Mouse (Mus musculus) intestine, postnatal 0 days (tissue): ENCODE measurements around the gene Taldo1. TPM values are rescaled to one million over a fixed set of nuclear protein-coding genes. Genes with fewer than 3 reads are reported as not detected.
"Not testable (repeated sequence)": the region's sequence is repeated elsewhere in the genome, so short reads cannot be mapped to it uniquely, and the experiment has no call there.

Experiments
- ATAC-seq: fragments of 200-750 bp; cut with Nextera tagmentation; 2 replicates; pipeline ENCODE4 v1.8.0; 2017; ENCODE audit warnings: mild to moderate bottlenecking, moderate TSS enrichment, moderate library complexity
- H3K27ac ChIP-seq: fragments of 300-500 bp; sonication (generic); 2 replicates; pipeline ENCODE4 v1.5.1; 2014; ENCODE audit warnings: mild to moderate bottlenecking, low read depth, low read length, moderate library complexity
- H3K27me3 ChIP-seq: fragments of 300-500 bp; sonication (generic); replicated peaks from 2 replicates; pipeline ENCODE4 v1.6.1; 2014; ENCODE audit warnings: low read length, mixed read lengths; ENCODE audit not compliant: control insufficient read depth, insufficient read depth
- H3K36me3 ChIP-seq: fragments of 300-500 bp; sonication (generic); 2 replicates; pipeline ENCODE4 v1.6.1; 2014; ENCODE audit warnings: mild to moderate bottlenecking, moderate library complexity; ENCODE audit not compliant: control insufficient read depth, insufficient read depth
- H3K4me1 ChIP-seq: fragments of 300-500 bp; sonication (generic); replicated peaks from 2 replicates; pipeline ENCODE4 v1.6.1; 2014; ENCODE audit warnings: antibody characterized with exemption, low read length, mixed read lengths; ENCODE audit not compliant: control insufficient read depth, insufficient read depth
- H3K4me2 ChIP-seq: fragments of 300-500 bp; sonication (generic); replicated peaks from 2 replicates; pipeline ENCODE4 v1.6.1; 2014; ENCODE audit warnings: low read depth, mild to moderate bottlenecking, moderate library complexity
- H3K4me3 ChIP-seq: fragments of 300-500 bp; sonication (generic); 2 replicates; pipeline ENCODE4 v1.5.1; 2014; ENCODE audit warnings: low read depth, low read length
- H3K9ac ChIP-seq: fragments of 300-500 bp; sonication (generic); 2 replicates; pipeline ENCODE4 v1.6.1; 2014; ENCODE audit warnings: mild to moderate bottlenecking, low read depth, low read length
- H3K9me3 ChIP-seq: fragments of 300-500 bp; sonication (generic); 2 replicates; pipeline ENCODE4 v1.6.1; 2016; ENCODE audit warnings: mixed run types; ENCODE audit not compliant: control insufficient read depth
- CTCF ChIP-seq: sonication (generic); IDR thresholded peaks from 2 replicates; pipeline ENCODE4 v1.5.1; 2016; ENCODE audit warnings: low read depth, mild to moderate bottlenecking, control low read depth, antibody characterized with exemption, moderate library complexity
- WGBS: fragments of 180-500 bp; shearing (Covaris S2); extraction: QIAGEN DNeasy Blood & Tissue Kit; methylation state at CpG from one replicate; pipeline ENCODE4 v1.1.7; 2014; 5-methylcytosine and 5-hydroxymethylcytosine counted together
- polyA plus RNA-seq: library from polyadenylated mRNA; unstranded; fragments of >200 nt; fragmentation: Nextera tagmentation; extraction: Ambion mirVana; gene quantifications from 2 replicates; pipeline ENCODE4 v1.2.1, GENCODE M21; 2015

The Taldo1 gene
- polyA plus RNA-seq, 1 experiment from 2014 or later, result 711 TPM

DNA sequence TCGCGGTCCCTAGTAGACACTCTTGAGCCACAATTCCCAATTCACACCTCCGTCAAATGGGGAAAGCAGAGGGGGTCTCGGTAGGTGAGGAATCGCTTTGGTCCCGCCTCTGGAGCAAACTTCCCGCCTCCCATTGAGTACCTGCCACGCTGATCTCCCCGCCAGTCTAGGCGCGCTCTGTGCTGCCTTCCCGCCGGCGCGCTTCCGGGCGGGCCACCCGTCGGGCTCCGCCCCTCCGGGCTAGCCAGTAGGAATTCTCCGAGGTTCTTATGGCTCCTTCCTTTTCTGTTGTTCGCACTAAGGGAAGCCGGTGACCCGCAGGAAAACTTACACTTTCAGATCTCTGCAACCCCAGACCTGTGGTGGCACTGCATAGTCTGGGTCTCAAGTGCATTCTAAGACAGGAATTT lies 51.8 kb downstream of the Taldo1 start, which contains the start of gene Pidd1:
Gene Pidd1 (minus strand): TSS at position 198 of the 410 bp plus-strand sequence.
- Histone ChIP-seq H3K9ac (peak within 1 kb of the TSS; percentile 51), H3K4me2 (peak within 1 kb of the TSS; percentile 81), H3K4me1 (peaks cover 8% of the 10 kb centered on the region), H3K9me3 (no peaks in the 10 kb centered on the region), H3K27me3 (no peaks in the 10 kb centered on the region), H3K27ac (0 out of 2 replicates have a peak within 1 kb of the TSS, but pooled peaks have one; percentile 46), H3K4me3 (peak within 1 kb of the TSS; percentile 46), H3K36me3 (peaks cover 21% of the 10 kb centered on the region)
- WGBS, result 0% methylated on average over 25 of the region's 25 CpGs
- ATAC-seq, result peak; percentile 52
- TF ChIP-seq CTCF, result no peak

DNA sequence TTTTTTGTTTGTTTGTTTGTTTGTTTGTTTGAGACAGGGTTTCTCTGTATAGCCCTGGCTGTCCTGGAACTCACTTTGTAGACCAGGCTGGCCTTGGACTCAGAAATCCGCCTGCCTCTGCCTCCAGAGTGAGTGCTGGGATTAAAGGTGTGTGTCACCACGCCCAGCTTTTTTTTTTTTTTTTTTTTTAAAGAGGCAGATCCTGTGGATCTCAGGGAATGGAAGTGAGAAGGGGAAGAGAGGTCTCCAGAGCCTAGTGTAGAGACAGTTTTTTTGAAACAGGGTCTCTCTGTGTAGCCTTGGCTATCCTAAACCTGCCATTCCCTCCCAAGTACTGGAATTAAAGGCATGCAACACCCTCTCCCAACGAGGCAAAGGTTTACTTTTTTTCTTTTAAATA lies 54.4 kb downstream of the Taldo1 start:
- H3K9ac ChIP-seq, H3K4me2 ChIP-seq, H3K4me3 ChIP-seq: not testable (repeated sequence)

DNA sequence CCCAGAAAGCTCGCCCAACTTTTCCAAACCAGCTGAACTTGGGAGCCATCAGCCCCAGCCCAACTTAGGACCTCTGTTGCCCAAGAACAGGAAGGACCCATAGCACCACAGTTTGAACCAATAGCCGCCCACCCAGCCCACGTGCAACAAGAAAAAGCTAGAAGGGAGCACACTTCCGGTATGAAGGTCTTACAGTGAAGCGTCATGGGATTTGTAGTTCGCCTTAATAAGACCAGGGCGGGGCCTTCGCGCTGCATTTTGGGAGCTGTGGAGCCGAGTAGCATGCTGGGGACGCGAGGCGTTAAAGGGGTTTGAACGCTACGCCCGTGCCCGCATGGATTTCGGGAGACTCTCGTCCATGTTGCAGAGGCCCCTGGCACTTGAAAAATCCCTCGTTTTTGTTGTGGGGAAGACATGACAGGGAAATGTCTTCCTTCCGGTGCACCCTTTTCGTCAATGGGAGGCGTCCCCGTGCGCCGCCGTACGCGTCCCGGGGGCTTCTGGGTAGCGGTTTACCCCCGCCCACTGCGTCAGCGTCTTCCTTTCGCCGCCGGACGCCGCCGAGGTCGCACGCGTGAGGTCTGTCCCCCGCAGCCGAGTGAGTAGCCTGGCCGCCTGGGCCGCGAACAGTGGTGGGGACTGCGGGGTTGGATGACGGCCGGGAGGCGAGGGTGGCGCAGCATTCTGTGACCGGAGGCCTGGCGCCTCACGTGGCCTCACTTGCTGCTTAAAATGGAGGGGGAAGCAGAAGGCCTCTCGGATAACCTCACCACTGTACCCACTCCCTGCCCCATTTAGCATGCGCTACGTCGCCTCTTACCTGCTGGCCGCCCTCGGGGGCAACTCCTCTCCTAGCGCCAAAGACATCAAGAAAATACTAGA lies 55.4 kb downstream of the Taldo1 start, which contains the start of gene Rplp2:
Gene Rplp2 (plus strand): TSS at position 261 of the 882 bp plus-strand sequence.
- Histone ChIP-seq H3K27me3 (no peaks in the 10 kb centered on the region), H3K4me3 (peak within 1 kb of the TSS; percentile 82), H3K27ac (peak within 1 kb of the TSS; percentile 60), H3K36me3 (peaks cover 31% of the 10 kb centered on the region), H3K4me1 (peaks cover 9% of the 10 kb centered on the region), H3K9ac (peak within 1 kb of the TSS; percentile 78), H3K4me2 (peak within 1 kb of the TSS; percentile 76), H3K9me3 (no peaks in the 10 kb centered on the region)
- under 1% methylated on average over 63 of the region's 63 CpGs for WGBS
- TF ChIP-seq CTCF, result peak; percentile 19; the same call in 1 of the 2 replicates
- ATAC-seq, result peak; percentile 87

More for the DNA sequence above, 54.4 kb downstream of the Taldo1 start:
- not testable (repeated sequence) for ATAC-seq, H3K27ac ChIP-seq, H3K4me1 ChIP-seq, H3K9me3 ChIP-seq, H3K27me3 ChIP-seq
- peaks cover 22% of the 10 kb centered on the region for H3K36me3 ChIP-seq
- WGBS, result 75% methylated on average over 3 of the region's 3 CpGs

DNA sequence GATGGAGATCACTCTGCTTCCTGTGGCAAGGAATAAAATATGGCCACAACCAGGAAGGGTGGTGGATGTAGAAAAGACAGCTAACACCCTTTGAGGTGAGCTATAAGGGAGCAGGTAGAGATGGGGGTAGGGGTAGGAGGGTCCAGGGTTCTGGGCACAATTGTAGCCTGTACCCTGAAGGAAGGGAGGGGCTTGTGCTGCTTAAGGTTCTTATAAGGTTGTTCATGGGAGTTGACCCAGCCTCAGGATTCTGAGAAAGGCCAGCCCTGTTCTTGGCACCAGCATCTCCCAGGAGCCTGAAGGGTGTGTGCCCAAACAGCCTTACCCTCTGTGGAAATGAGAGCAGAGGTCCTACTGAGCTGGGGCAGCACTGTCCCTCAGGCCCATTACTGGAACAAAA lies 59.9 kb downstream of the Taldo1 start:
- Histone ChIP-seq H3K4me2 (no peak overlapping the region), H3K4me3 (no peak overlapping the region), H3K27ac (no peak overlapping the region), H3K27me3 (no peaks in the 10 kb centered on the region), H3K9me3 (no peaks in the 10 kb centered on the region), H3K9ac (no peak overlapping the region), H3K36me3 (peaks cover 31% of the 10 kb centered on the region), H3K4me1 (peaks cover 9% of the 10 kb centered on the region)
- ATAC-seq, result no peak
- no peak for TF ChIP-seq CTCF

Other genes starting within 250 kb of the Taldo1 start
- gene Rnh1, start 219.3 kb upstream of the Taldo1 start, polyA plus RNA-seq, result 133 and 141 TPM in 2 replicates
- gene Hras, start 198.2 kb upstream of the Taldo1 start, polyA plus RNA-seq, result 71.8 and 72.3 TPM in 2 replicates
- gene Lrrc56, start 198.0 kb upstream of the Taldo1 start, polyA plus RNA-seq, result 3.2 and 3.7 TPM in 2 replicates
- gene Lmntd2, start 178.1 kb upstream of the Taldo1 start, polyA plus RNA-seq, result 2.7 and 3.4 TPM in 2 replicates
- gene Rassf7, start 176.3 kb upstream of the Taldo1 start, polyA plus RNA-seq, result 47.6 and 52.7 TPM in 2 replicates
- 24.7 and 27.8 TPM in 2 replicates for gene Phrf1, start 163.4 kb upstream of the Taldo1 start, polyA plus RNA-seq
- gene Irf7, start 125.7 kb upstream of the Taldo1 start, polyA plus RNA-seq, result 120 and 124 TPM in 2 replicates
- gene Cdhr5, start 115.4 kb upstream of the Taldo1 start, polyA plus RNA-seq, result 914 and 971 TPM in 2 replicates
- 348 and 368 TPM in 2 replicates for gene Sct, start 113.1 kb upstream of the Taldo1 start, polyA plus RNA-seq
- 0.33 and 0.38 TPM in 2 replicates for gene Drd4, start 100.2 kb upstream of the Taldo1 start, polyA plus RNA-seq
- 52.8 and 55.7 TPM in 2 replicates for gene Deaf1, start 64.5 kb upstream of the Taldo1 start, polyA plus RNA-seq
- 21.8 and 23.3 TPM in 2 replicates for gene Tmem80, start 64.5 kb upstream of the Taldo1 start, polyA plus RNA-seq
- 234 and 248 TPM in 2 replicates for gene Eps8l2, start 53.3 kb upstream of the Taldo1 start, polyA plus RNA-seq
- gene Gatd1, start 21.9 kb downstream of the Taldo1 start, polyA plus RNA-seq, result 34.3 and 37.1 TPM in 2 replicates
- gene Cend1, start 37.3 kb downstream of the Taldo1 start, polyA plus RNA-seq, result 2.7 and 3.3 TPM in 2 replicates
- 65.8 and 67.7 TPM in 2 replicates for gene Slc25a22, start 45.7 kb downstream of the Taldo1 start, polyA plus RNA-seq
- 1.4 and 1.6 TPM in 2 replicates for gene Pidd1, start 51.8 kb downstream of the Taldo1 start, polyA plus RNA-seq
- 968 and 992 TPM in 2 replicates for gene Rplp2, start 55.2 kb downstream of the Taldo1 start, polyA plus RNA-seq
- gene Pnpla2, start 63.0 kb downstream of the Taldo1 start, polyA plus RNA-seq, result 75.5 and 79.4 TPM in 2 replicates
- 12.6 and 12.7 TPM in 2 replicates for gene Cracr2b, start 68.9 kb downstream of the Taldo1 start, polyA plus RNA-seq
- gene Cd151, start 75.2 kb downstream of the Taldo1 start, polyA plus RNA-seq, result 27.6 and 29.3 TPM in 2 replicates
- 36.8 and 37.9 TPM in 2 replicates for gene Polr2l, start 82.9 kb downstream of the Taldo1 start, polyA plus RNA-seq
- 39.7 and 40.1 TPM in 2 replicates for gene Tspan4, start 83.0 kb downstream of the Taldo1 start, polyA plus RNA-seq
- gene Chid1, start 147.7 kb downstream of the Taldo1 start, polyA plus RNA-seq, result 20.5 and 23.8 TPM in 2 replicates
- 69.7 and 76.6 TPM in 2 replicates for gene Ap2a2, start 170.0 kb downstream of the Taldo1 start, polyA plus RNA-seq